Mouse (Mus musculus) G1E-ER4 (cell line): ENCODE measurements around the gene Paqr6. TPM values are rescaled to one million over a fixed set of nuclear protein-coding genes. Genes with fewer than 3 reads are reported as not detected.
"Not testable (repeated sequence)": the region's sequence is repeated elsewhere in the genome, so short reads cannot be mapped to it uniquely, and the experiment has no call there.

Source experiments
- GATA1 ChIP-seq: IDR thresholded peaks from one replicate; pipeline ENCODE4 v1.8.0; 2012; ENCODE audit warnings: low read length, inconsistent platforms
- polyA plus RNA-seq: library from polyadenylated mRNA; stranded (reverse); fragments of >175 nt; gene quantifications from 2 replicates; pipeline ENCODE4 v1.2.3, GENCODE M21; 2012

Gene Paqr6
- polyA plus RNA-seq, 1 experiment: not detected

GRCm38 (mm10) chr3:88359584-88359983 lies 4.8 kb upstream of the Paqr6 start:
- no peak for TF ChIP-seq GATA1

- no peak for TF ChIP-seq GATA1
Measured at GRCm38 (mm10) chr3:88359989-88360388, 4.4 kb upstream of the Paqr6 start.

DNA sequence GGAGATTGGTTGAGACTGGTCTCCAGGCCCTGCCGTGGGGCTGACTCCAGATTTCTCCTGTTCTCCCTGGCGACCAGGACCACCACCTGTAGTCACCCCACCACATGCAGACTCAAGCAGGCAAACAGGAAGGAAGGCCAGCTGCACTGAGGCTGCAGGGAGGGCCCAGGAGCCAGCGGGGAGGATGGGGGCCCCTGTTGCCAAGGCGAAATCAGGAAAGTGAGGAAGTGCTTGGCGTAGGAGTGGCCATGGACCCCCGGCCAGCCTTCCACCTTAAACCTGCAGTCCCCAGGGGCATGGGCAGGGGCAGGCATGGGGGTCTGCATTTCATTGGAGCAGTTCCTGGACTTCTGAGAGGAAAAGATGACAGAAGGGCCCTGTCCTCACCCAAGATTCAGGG lies 3.3 kb upstream of the Paqr6 start:
- no peak for TF ChIP-seq GATA1

DNA sequence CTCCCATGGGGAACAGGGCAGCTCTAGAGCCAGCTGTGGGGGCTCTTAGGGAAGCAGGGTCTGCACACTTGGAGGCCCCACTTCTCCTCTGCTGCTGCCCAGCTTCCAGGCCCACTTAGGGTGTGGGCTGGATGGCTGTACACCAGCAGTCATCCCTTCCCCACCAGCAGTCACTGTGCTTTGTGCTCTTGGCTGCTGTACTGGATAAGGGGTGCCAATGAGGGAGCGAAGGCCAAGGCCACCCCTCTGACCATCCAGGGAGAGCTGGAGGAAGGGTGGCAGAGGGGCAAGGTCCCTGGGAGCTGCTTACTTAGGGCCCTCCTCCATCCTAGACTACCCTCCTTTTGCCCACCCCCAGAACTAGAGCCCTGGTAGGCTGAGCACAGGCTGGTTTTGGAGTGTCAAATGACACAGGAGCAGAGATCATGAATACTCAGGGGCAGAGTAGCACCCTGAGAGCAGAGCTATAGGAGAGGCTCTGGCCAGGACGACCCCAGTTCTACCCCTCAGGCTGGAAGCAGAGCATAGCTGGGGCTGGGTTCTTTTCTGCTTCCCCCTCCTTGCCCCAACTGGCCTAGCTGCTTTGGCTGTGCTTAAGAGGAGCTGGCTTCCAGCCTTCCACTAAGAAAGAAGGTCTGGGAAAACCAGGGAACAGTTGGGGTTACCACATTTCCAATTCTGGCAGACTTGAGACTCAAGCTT lies 2.6 kb upstream of the Paqr6 start:
- no peak for TF ChIP-seq GATA1

DNA sequence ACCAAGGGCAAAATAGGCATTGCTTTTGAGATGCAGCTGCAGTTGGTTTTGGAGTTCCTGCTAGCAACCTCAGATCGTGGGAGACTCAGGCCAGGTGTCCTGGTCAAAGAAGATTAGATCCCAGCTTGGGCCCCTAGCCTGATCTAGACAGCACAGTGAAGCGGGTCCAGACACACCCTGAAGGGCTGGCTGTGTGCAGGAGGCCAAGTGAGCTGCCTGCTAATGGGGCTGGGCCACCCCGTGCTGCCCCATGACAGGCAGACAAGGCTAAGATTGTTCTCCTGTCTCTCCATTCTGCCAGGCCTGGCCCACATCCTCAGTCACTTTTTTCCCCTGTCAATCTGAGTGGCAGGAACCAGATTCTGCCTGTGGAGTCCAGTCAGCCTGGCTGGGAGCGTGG lies 684 bp upstream of the Paqr6 start:
- TF ChIP-seq GATA1: no peak

DNA sequence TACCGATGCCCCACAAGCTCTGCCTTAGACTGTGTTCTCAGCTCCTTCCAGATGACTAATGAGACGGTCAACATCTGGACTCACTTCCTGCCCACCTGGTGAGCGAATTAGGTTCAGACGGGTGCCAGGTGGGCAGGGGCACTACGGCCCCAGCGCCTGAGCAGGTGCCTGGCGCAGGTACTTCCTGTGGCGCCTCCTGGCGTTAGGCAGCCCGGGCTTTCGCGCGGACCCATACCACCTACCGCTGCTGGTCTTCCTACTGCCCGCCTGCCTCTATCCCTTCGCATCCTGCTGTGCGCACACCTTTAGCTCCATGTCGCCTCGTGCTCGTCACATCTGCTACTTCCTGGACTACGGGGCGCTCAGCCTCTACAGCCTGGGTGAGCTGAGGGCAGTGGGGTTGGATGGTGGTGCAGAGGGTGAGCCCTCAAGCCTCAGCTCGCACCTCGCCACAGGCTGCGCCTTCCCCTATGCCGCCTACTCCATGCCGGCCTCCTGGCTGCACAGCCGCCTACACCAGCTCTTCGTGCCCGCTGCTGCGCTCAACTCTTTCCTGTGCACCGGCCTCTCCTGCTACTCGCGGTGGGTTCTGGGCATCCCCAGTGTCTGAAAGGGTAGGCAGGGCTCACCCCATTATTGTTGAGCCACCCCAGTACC lies 1.4 kb downstream of the Paqr6 start:
- no peak for TF ChIP-seq GATA1

DNA sequence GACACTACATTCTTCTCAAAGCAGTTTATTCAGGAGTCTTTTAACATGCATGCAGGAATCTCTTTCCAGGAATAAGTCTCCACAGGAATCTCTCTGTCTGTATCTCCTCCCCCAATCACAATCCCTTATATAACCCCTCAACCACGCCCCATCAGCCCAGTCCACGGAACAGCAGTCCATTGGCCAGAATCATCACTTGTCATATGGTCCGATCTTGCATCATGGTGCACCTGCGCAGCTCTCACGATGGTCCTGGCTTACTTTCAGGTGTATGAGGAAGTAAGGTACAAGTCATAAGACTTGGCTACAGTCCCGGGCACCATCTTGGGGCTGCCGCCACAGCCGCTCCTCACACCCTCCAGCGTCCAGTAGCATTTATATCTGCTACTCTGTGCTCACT lies 8.3 kb downstream of the Paqr6 start, which contains the start of gene Bglap3:
Bglap3 (minus strand) TSS at position 101 of the 400 bp plus-strand sequence.
- TF ChIP-seq GATA1: not testable (repeated sequence)

DNA sequence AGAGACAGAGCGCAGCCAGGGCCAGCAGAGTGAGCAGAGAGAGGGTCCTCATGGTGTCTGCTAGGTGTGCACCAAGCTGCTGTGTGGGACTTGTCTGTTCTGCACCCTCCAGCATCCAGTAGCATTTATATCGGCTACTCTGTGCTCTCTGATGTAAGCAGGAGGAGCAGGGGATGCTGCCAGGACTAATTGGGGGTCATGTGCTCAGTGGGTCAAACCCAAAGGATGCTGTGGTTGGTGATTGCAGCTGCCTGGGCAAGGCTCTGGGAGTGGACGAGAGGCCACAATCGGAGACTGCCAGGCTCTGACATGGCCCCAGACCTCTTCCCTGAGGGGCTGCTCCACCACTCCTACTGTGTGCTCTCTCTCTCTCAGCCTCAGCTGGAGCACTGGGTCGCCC lies 14.2 kb downstream of the Paqr6 start, which contains the start of gene Bglap2:
Bglap2 (minus strand) TSS at position 101 of the 400 bp plus-strand sequence.
- not testable (repeated sequence) for TF ChIP-seq GATA1

GRCm38 (mm10) chr3:88384364-88384763 lies 20.0 kb downstream of the Paqr6 start, which contains the start of gene Bglap:
Gene Bglap, minus strand, starts transcription at chr3:88384464.
- no peak for TF ChIP-seq GATA1

DNA sequence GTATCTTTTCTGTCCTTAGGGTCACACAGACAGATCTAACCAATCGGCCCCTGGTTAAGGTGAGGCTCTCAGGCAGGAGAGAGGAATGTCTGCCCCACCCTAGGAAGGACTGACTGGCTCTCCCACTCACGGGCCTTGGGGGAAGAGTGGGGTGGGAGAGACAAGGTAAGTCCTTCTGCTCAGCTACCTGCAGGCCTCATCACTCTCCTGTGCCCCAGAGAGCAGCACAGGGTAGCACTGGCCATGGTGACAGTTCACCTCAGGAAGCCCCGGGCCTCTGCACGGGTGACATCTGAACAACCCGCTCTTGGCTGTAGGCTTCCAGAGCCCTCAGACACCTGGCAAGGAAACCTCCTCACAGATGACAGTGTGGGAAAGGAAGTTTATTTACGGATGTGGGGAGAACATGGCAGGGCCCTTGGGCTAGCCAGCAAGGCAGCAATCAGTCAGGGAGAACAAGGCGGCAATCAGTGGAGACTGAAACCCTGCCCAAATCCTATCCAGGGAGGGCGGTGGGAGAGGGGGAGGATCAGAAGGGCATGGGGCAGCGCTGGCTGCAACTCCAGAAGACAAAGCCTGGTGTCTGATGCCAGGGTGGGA lies 29.5 kb downstream of the Paqr6 start:
- TF ChIP-seq GATA1: no peak

DNA sequence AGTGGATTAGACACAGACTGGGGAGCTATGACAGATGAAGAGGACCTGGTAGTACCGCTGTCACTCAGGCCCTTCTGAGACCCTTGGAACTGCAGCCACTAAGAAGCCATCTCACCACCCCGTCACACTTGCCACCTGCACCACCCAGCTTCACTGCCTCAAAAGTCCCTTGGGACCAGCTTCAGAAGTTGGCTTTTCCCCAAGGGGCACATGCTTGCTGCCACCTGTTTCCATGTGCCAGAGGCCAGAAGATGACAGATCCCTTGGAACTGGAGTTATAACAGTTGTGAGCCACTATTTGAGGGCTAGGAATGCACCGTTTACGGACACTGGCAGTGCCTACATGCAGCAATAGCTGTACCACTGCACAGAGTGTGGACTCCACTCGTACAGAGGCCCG lies 30.9 kb downstream of the Paqr6 start:
- no peak for TF ChIP-seq GATA1

- no peak for TF ChIP-seq GATA1
Measured at GRCm38 (mm10) chr3:88395742-88396141, 31.4 kb downstream of the Paqr6 start.

DNA sequence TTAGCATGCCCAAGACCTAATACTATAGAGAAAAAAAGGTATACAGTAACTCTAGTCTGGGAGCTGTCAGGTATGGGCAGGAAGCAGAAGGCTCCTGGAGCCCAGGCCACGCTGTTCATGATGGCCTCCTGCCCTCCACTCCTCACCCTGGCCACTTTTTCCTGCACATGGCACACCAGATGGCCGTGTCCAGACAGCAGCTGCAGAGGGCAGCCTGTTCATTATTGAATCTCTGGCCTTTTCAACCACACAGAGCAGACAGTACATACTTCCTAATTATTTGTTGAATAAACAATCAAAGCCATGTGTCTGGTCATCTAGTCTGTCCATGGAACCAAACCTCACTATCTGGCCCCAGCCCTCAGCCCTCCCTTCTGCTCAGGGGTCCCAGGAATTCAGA lies 34.3 kb downstream of the Paqr6 start:
- no peak for TF ChIP-seq GATA1

GRCm38 (mm10) chr3:88403522-88404230 lies 39.3 kb downstream of the Paqr6 start:
- TF ChIP-seq GATA1: no peak

DNA sequence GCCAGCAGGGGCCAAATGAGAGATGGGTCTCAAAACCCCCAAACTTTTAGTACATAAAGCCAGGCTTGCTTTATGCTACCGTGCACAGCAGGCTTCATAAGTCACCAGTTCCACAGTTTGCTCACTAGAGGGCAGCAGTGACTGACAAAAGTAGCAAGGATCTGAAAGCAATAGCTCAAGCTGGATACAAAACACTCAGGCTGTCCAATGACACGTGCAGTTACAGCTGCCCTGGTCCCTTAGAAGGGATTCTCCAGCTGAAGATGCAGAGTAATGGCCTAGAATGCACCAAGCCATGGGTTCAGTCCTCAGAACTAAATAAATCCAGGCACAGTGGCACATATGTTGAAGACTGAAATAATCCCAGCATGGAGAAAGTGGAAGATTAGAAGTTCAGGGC lies 42.7 kb downstream of the Paqr6 start:
- TF ChIP-seq GATA1: no peak

DNA sequence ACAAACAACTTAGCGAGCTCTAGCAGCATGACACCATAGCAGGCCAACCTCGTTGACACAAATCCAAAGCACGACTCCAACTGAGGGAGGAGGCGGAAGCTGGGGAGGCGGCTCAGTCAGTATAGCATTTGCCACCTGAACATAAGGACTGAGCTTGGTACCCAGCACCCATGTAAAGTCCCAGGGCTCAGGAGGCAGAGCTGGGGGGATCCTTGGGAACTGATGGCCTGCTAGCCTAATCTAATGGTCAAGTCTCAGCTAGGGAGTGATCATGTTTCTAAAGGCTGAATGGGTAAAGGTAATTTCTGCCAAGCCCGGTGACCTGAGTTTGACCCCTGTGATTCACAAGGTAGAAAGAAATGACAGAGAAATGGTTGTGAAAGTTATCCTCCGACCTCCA lies 43.1 kb downstream of the Paqr6 start:
- no peak for TF ChIP-seq GATA1
